Mouse (Mus musculus) megakaryocyte progenitor cell, adult 5-6 weeks (primary cell): Measurements from ENCODE around the gene Tmc4. TPM values are rescaled to one million over a fixed set of nuclear protein-coding genes. Genes with fewer than 3 reads are reported as not detected.

ENCODE experiments used
- ATAC-seq: replicated peaks from 2 replicates; pipeline ENCODE4 v1.8.0; 2016; ENCODE audit warnings: mild to moderate bottlenecking, moderate TSS enrichment, inconsistent platforms; ENCODE audit not compliant: poor library complexity
- total RNA-seq, 2 experiments: library from RNA; stranded (forward) in 1 of 2; stranded (reverse) in 1 of 2; fragments of 157-497, 149-512 nt in 1 of 2; fragments of 200-1000 nt in 1 of 2; gene quantifications; 2 replicates each; pipeline versions ENCODE4 v1.2.3 to v1.2.4; 2015 to 2017

Tmc4 gene
- total RNA-seq, 2 experiments from 2014 or later, result 2.9 to 8.4 TPM

DNA sequence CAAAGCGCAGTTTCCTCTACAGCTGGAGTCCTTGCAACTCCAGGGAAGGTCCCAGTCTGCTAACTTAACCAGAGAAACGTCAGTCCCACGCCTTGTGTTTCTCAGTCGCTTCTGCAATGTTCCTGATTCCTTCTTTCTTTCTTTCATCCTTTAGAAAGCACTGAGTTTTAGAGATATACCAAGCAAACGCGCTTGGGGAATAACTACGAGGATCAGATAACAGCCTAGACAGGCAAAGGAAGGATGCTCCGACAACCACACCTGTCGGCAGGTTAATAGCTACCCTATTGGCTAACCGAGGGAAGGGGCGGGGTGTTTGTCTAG is 33.0 kb downstream of the Tmc4 start:
- ATAC-seq, result no peak

GRCm38 (mm10) chr7:3643843-3644242 is 33.5 kb downstream of the Tmc4 start:
- no peak for ATAC-seq

GRCm38 (mm10) chr7:3643412-3643811 is 33.9 kb downstream of the Tmc4 start:
- ATAC-seq, result no peak

DNA sequence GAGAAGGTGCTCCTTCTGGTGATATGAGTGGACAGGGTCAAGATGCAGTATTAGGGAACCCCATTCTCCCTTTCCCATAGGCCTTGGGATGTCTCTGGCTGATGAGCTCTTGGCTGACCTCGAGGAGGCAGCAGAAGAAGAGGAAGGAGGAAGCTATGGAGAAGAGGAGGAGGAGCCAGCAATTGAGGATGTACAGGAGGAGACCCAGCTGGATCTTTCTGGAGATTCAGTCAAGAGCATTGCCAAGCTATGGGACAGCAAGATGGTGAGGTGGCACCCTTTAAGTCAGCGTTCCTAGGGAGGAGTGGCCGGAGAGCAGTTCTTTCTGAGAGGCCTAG is 46.9 kb downstream of the Tmc4 start:
- ATAC-seq, result peak; percentile 10; the same call in 1 of the 2 replicates

DNA sequence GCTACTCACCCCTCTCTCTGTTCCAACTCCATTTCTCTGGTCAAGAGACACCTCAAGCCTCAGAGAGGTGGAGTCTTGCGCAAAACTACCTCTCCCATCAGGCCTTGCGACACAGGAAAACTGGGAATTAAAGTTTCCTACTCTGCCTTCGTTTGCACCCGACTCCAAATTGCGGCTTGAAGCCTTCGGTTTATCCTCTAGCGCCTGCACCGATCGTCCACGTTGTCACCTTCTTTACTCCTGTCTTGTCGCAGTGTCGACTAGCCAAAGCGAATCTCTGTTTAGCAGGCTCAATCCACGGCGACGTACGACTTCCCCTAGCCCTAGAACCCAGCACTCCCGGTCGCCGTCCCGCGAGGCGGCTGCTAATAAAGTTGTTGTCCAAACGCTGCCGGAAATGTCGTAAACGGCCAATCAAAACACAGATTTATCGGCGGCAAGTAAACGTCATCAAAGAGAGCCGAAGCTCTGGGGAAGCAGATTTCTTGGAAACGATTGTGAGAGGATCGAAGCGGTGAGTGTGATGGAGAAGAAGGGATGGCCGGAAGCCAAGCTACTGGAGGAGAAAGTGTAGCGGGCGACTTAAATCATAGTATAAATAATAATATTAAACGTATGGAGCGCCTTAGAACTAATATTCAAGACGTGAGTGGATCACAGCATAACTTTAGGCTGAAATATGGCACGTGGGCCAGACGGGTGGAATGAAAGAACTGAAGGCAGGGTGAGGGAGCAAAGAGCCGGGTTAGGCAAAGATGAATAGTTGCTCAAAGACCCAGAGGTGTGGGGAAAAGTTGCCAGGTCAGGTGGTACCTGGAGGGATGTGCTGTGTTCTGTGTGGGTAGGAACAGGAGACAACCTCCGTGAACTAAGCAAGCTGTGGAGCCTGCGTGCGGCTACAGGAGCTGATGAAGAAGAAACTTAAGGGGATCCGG is 47.5 kb downstream of the Tmc4 start, which contains the start of the genes Tfpt and Prpf31:
Gene Tfpt, minus strand, starts transcription at position 387 of the 935 bp plus-strand sequence.
Gene Prpf31, plus strand, starts transcription at position 443 of the 935 bp plus-strand sequence.
- ATAC-seq, result peak; percentile 94

- no peak for ATAC-seq
Measured at GRCm38 (mm10) chr7:3629030-3629429, 48.3 kb downstream of the Tmc4 start.

DNA sequence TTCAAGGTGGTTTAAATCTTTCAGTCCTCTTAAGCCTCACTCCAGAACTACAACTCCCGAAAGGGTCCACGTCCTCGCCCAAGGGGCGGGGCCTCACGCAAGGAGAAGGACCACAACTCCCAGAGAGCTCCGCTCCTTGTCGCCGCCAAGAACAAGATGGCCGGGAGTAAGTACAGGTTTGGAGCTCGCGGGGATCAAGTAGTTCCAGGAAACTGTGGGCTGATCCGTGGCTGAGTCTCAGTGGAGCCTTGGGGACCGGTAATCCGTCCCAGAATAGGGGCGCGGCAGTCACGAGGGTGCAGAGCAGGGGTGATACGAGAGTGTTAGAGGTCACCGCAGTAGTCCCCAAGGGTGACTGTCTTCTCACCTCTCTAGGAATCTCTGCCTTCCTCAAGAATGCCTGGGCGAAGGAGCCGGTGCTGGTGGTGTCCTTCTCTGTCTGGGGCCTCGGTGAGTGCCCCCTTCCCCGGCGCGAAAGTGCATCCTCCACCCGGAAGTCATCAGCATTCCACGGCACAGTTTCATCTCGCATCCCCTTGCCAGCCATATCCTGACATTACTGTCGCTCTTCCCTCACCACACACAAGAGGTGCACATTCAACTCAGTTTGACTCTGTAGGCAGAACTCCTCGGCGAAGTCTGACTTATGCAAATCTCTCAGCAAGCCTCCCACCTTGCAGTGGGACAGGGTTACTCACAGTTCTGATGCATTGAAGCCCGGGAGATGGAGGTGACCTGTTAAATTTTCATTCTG is 59.9 kb downstream of the Tmc4 start, which contains the start of gene Ndufa3:
Gene Ndufa3, plus strand, starts transcription at position 132 of the 754 bp plus-strand sequence.
- peak; percentile 96 for ATAC-seq

GRCm38 (mm10) chr7:3616389-3617241 is 60.7 kb downstream of the Tmc4 start:
- ATAC-seq, result peak; percentile 26

DNA sequence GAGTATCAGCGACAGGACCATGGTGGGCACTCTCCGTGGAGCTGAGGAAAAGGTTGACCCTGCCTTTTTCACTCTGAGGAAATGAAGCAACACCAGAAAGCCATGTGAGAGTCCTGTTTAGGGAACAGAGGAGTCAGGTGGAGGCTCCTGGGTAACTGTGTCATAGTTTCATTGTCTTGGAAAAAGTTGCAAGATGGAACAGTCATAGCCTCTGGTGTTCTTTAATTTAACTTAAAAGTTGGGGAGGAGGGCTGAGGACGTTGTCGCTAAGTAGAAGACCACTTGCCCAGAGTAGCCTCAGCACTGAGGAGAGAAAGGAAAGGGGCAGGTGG is 61.3 kb downstream of the Tmc4 start, which contains the start of gene Oscar:
Gene Oscar, minus strand, starts transcription at position 101 of the 332 bp plus-strand sequence.
- ATAC-seq, result no peak

Other genes starting within 250 kb of the Tmc4 start
- 0.47 and 1.5 TPM in 2 replicates for gene Tarm1, start 174.9 kb downstream of the Tmc4 start, total RNA-seq (2015)
- gene Tarm1, start 174.9 kb downstream of the Tmc4 start, total RNA-seq (2017), result 0.12 and 0.91 TPM in 2 replicates
- gene Oscar, start 61.4 kb downstream of the Tmc4 start, total RNA-seq (2015), result 0.22 TPM in 1 of 2 replicates, not detected in the other
- gene Oscar, start 61.4 kb downstream of the Tmc4 start, total RNA-seq (2017), result not detected in 2 replicates
- 273 and 300 TPM in 2 replicates for gene Ndufa3, start 60.2 kb downstream of the Tmc4 start, total RNA-seq (2015)
- 219 and 232 TPM in 2 replicates for gene Ndufa3, start 60.2 kb downstream of the Tmc4 start, total RNA-seq (2017)
- gene Tfpt, start 47.6 kb downstream of the Tmc4 start, total RNA-seq (2015), result 16.8 and 31.8 TPM in 2 replicates
- gene Tfpt, start 47.6 kb downstream of the Tmc4 start, total RNA-seq (2017), result 34.4 and 44.2 TPM in 2 replicates
- 33.0 and 37.3 TPM in 2 replicates for gene Prpf31, start 47.6 kb downstream of the Tmc4 start, total RNA-seq (2015)
- 113 and 130 TPM in 2 replicates for gene Prpf31, start 47.6 kb downstream of the Tmc4 start, total RNA-seq (2017)
- gene Cnot3, start 32.3 kb downstream of the Tmc4 start, total RNA-seq (2015), result 114 and 122 TPM in 2 replicates
- gene Cnot3, start 32.3 kb downstream of the Tmc4 start, total RNA-seq (2017), result 20.0 and 25.3 TPM in 2 replicates
- 6.1 and 9.4 TPM in 2 replicates for gene Leng1, start 11.7 kb downstream of the Tmc4 start, total RNA-seq (2015)
- gene Leng1, start 11.7 kb downstream of the Tmc4 start, total RNA-seq (2017), result 7.9 and 10.3 TPM in 2 replicates
- gene Tsen34, start 15.3 kb upstream of the Tmc4 start, total RNA-seq (2015), result 15.0 and 19.4 TPM in 2 replicates
- gene Tsen34, start 15.3 kb upstream of the Tmc4 start, total RNA-seq (2017), result 17.7 and 21.0 TPM in 2 replicates
- gene Mboat7, start 16.0 kb upstream of the Tmc4 start, total RNA-seq (2015), result 49.1 and 51.4 TPM in 2 replicates
- 19.0 and 27.6 TPM in 2 replicates for gene Mboat7, start 16.0 kb upstream of the Tmc4 start, total RNA-seq (2017)
- 1,732 and 1,826 TPM in 2 replicates for gene Rps9, start 26.4 kb upstream of the Tmc4 start, total RNA-seq (2015)
- gene Rps9, start 26.4 kb upstream of the Tmc4 start, total RNA-seq (2017), result 1,590 and 1,738 TPM in 2 replicates
- 8.1 and 8.9 TPM in 2 replicates for gene Pirb, start 42.8 kb upstream of the Tmc4 start, total RNA-seq (2015)
- gene Pirb, start 42.8 kb upstream of the Tmc4 start, total RNA-seq (2017), result 4.5 and 4.7 TPM in 2 replicates
- 0.72 TPM in 1 of 2 replicates, not detected in the other for gene Gm15448, start 148.1 kb upstream of the Tmc4 start, total RNA-seq (2015)
- not detected in 2 replicates for gene Gm15448, start 148.1 kb upstream of the Tmc4 start, total RNA-seq (2017)
- gene Pira2, start 167.5 kb upstream of the Tmc4 start, total RNA-seq (2015), result 1.5 and 2.7 TPM in 2 replicates
- 1.5 TPM in 2 replicates for gene Pira2, start 167.5 kb upstream of the Tmc4 start, total RNA-seq (2017)
- 1.1 and 1.9 TPM in 2 replicates for gene Gm14548, start 220.6 kb upstream of the Tmc4 start, total RNA-seq (2015)
- 0.17 and 3.1 TPM in 2 replicates for gene Gm14548, start 220.6 kb upstream of the Tmc4 start, total RNA-seq (2017)
- gene Lilra6, start 237.9 kb upstream of the Tmc4 start, total RNA-seq (2015), result 0.71 and 0.91 TPM in 2 replicates
- 0.64 and 0.67 TPM in 2 replicates for gene Lilra6, start 237.9 kb upstream of the Tmc4 start, total RNA-seq (2017)